Mouse (Mus musculus) kidney, adult 2 months (tissue): Measurements from ENCODE around the gene Cyth3. TPM values are rescaled to one million over a fixed set of nuclear protein-coding genes. Genes with fewer than 3 reads are reported as not detected.

Experiments
- DNase-seq: peaks from one replicate; pipeline ENCODE4 v3.0.0; 2021
- H3K27ac ChIP-seq: fragments of 200-500 bp; 2 replicates; pipeline ENCODE4 v1.5.1; 2012; ENCODE audit warnings: low read depth, low read length, control low read depth, inconsistent platforms; ENCODE audit not compliant: insufficient read depth
- H3K27me3 ChIP-seq: fragments of 200-500 bp; replicated peaks from 2 replicates; pipeline ENCODE4 v1.6.1; 2012; ENCODE audit warnings: mild to moderate bottlenecking, moderate library complexity, low read length, inconsistent platforms; ENCODE audit not compliant: control insufficient read depth, insufficient read depth
- H3K36me3 ChIP-seq: fragments of 200-500 bp; 2 replicates; pipeline ENCODE4 v1.6.1; 2012; ENCODE audit warnings: mild to moderate bottlenecking, moderate library complexity, low read length, inconsistent platforms; ENCODE audit not compliant: control insufficient read depth, insufficient read depth
- H3K4me1 ChIP-seq: fragments of 200-500 bp; 2 replicates; pipeline ENCODE4 v1.6.1; 2011; ENCODE audit warnings: low read length; ENCODE audit not compliant: control insufficient read depth, insufficient read depth
- H3K4me3 ChIP-seq: fragments of 200-500 bp; 2 replicates; pipeline ENCODE4 v1.5.1; 2011; ENCODE audit warnings: mild to moderate bottlenecking, low read depth, low read length, control low read depth; ENCODE audit not compliant: insufficient read depth
- CTCF ChIP-seq: fragments of 200-500 bp; conservative IDR thresholded peaks from 2 replicates; pipeline ENCODE4 v1.5.1; 2011; ENCODE audit warnings: low read depth, mild to moderate bottlenecking, control low read depth, low read length, moderate library complexity, mixed read lengths; ENCODE audit not compliant: insufficient read depth, insufficient read length
- POLR2A ChIP-seq: fragments of 200-500 bp; IDR thresholded peaks from one replicate; pipeline ENCODE4 v1.6.1; 2011; ENCODE audit warnings: low read depth, low read length, control low read depth
- WGBS: fragments of 180-500 bp; shearing (Covaris S2); methylation state at CpG from one replicate; pipeline ENCODE4 v1.1.7; 2018; 5-methylcytosine and 5-hydroxymethylcytosine counted together
- polyA plus RNA-seq: library from polyadenylated mRNA; depleted of rRNA; stranded (reverse); fragments of >200 nt; gene quantifications from 2 replicates; pipeline ENCODE4 v1.2.3, GENCODE M21; 2012; rRNA removed

Gene Cyth3
- polyA plus RNA-seq, 1 experiment = 22.8 TPM

- Histone ChIP-seq H3K36me3 (no peaks in the 10 kb centered on the region), H3K4me3 (peak overlapping the region; percentile 54), H3K27ac (no peak overlapping the region), H3K27me3 (no peaks in the 10 kb centered on the region), H3K4me1 (no peaks in the 10 kb centered on the region; the same call in 1 of the 2 replicates)
- peak; percentile 96 for DNase-seq
- no peak for TF ChIP-seq CTCF
- no peak for TF ChIP-seq POLR2A
- 22% methylated on average over 28 of the region's 28 CpGs for WGBS
Observed at GRCm38 (mm10) chr5:143757755-143758443, 135.7 kb downstream of the Cyth3 start.

GRCm38 (mm10) chr5:143759554-143759953 is 137.3 kb downstream of the Cyth3 start:
- DNase-seq = no peak
- Histone ChIP-seq H3K4me3 (no peak overlapping the region), H3K27me3 (no peaks in the 10 kb centered on the region), H3K36me3 (no peaks in the 10 kb centered on the region), H3K27ac (no peak overlapping the region), H3K4me1 (no peaks in the 10 kb centered on the region; the same call in 1 of the 2 replicates)
- WGBS = 88% methylated on average over 8 of the region's 8 CpGs
- TF ChIP-seq POLR2A = no peak
- TF ChIP-seq CTCF = no peak

Other genes with a start within 250 kb of the Cyth3 start
- gene Kdelr2, start 218.6 kb upstream of the Cyth3 start, polyA plus RNA-seq = 91.8 and 99.4 TPM in 2 replicates
- gene Daglb, start 157.9 kb upstream of the Cyth3 start, polyA plus RNA-seq = 11.7 TPM in 2 replicates
- gene Rac1, start 94.4 kb upstream of the Cyth3 start, polyA plus RNA-seq = 259 and 277 TPM in 2 replicates
- gene Usp42, start 109.8 kb downstream of the Cyth3 start, polyA plus RNA-seq = 3.9 and 4.3 TPM in 2 replicates
- gene Eif2ak1, start 195.3 kb downstream of the Cyth3 start, polyA plus RNA-seq = 29.9 TPM in 2 replicates